Mouse (Mus musculus): ENCODE data around the gene Rrm1. TPM values are rescaled to one million over a fixed set of nuclear protein-coding genes. Genes with fewer than 3 reads are reported as not detected.
"Not testable (repeated sequence)": the region's sequence is repeated elsewhere in the genome, so short reads cannot be mapped to it uniquely, and the experiment has no call there.

The Rrm1 gene
- 10 to 100 TPM in 1 of 2 experiments, 1 to 10 TPM in 1; 8.4 to 11.5 TPM for total RNA-seq (2021)

- intact Hi-C loops (cut with DNase I), result no loop called here
- peak; percentile 89 for DNase-seq (ENCODE audit: low spot score)
Measured at GRCm38 (mm10) chr7:102441657-102442391, at the start of gene Rrm1. Gene Rrm1, plus strand, starts transcription at chr7:102441695.

GRCm38 (mm10) chr7:102393898-102394297, 47.6 kb upstream of the Rrm1 start:
- intact Hi-C loops (cut with DNase I), result no loop called here
- DNase-seq (ENCODE audit: low spot score), result no peak

GRCm38 (mm10) chr7:102395894-102396293, 45.6 kb upstream of the Rrm1 start:
- DNase-seq (ENCODE audit: low spot score), result no peak
- intact Hi-C loops (cut with DNase I), result no loop called here

- intact Hi-C loops (cut with DNase I), result no loop called here
- DNase-seq (ENCODE audit: low spot score), result no peak
Measured at GRCm38 (mm10) chr7:102396331-102396730, 45.2 kb upstream of the Rrm1 start.

GRCm38 (mm10) chr7:102399180-102399731, 42.2 kb upstream of the Rrm1 start:
- intact Hi-C loops (cut with DNase I), result no loop called here

GRCm38 (mm10) chr7:102404118-102404517, 37.4 kb upstream of the Rrm1 start:
- no peak for DNase-seq (ENCODE audit: low spot score)
- intact Hi-C loops (cut with DNase I), result no loop called here

More at GRCm38 (mm10) chr7:102399180-102399731, 42.2 kb upstream of the Rrm1 start:
- no peak for DNase-seq (ENCODE audit: low spot score)

GRCm38 (mm10) chr7:102407440-102407839, 34.1 kb upstream of the Rrm1 start:
- no peak for DNase-seq (ENCODE audit: low spot score)
- intact Hi-C loops (cut with DNase I), result no loop called here

- not testable (repeated sequence) for DNase-seq (ENCODE audit: low spot score)
- intact Hi-C loops (cut with DNase I), result loop anchor here (5.0 kb wide), 1 partner anchor 213 kb away; no protein-coding TSS in a partner anchor
Measured at GRCm38 (mm10) chr7:102415272-102415671, 26.2 kb upstream of the Rrm1 start.

- no peak for DNase-seq (ENCODE audit: low spot score)
- intact Hi-C loops (cut with DNase I), result loop anchor here (5.0 kb wide), 1 partner anchor 214 kb away; no protein-coding TSS in a partner anchor
Measured at GRCm38 (mm10) chr7:102415841-102416240, 25.7 kb upstream of the Rrm1 start.

GRCm38 (mm10) chr7:102417398-102417797, 24.1 kb upstream of the Rrm1 start:
- intact Hi-C loops (cut with DNase I), result loop anchor here (1.0 to 5.0 kb wide), 3 partner anchors 151 to 215 kb away; no protein-coding TSS in a partner anchor

GRCm38 (mm10) chr7:102422036-102422435, 19.5 kb upstream of the Rrm1 start:
- no peak for DNase-seq (ENCODE audit: low spot score)
- intact Hi-C loops (cut with DNase I), result no loop called here

More at GRCm38 (mm10) chr7:102417398-102417797, 24.1 kb upstream of the Rrm1 start:
- DNase-seq (ENCODE audit: low spot score), result no peak

GRCm38 (mm10) chr7:102425933-102426685, 15.4 kb upstream of the Rrm1 start:
- intact Hi-C loops (cut with DNase I), result no loop called here
- no peak for DNase-seq (ENCODE audit: low spot score)

GRCm38 (mm10) chr7:102434344-102434743, 7.2 kb upstream of the Rrm1 start:
- intact Hi-C loops (cut with DNase I), result loop anchor here (5.0 kb wide), 1 partner anchor 777 kb away; no protein-coding TSS in a partner anchor
- no peak for DNase-seq (ENCODE audit: low spot score)

- no peak for DNase-seq (ENCODE audit: low spot score)
- intact Hi-C loops (cut with DNase I), result no loop called here
Measured at GRCm38 (mm10) chr7:102440822-102441656, 456 bp upstream of the Rrm1 start.

GRCm38 (mm10) chr7:102442432-102442831, 937 bp downstream of the Rrm1 start:
- DNase-seq (ENCODE audit: low spot score), result no peak
- intact Hi-C loops (cut with DNase I), result no loop called here

GRCm38 (mm10) chr7:102444301-102444700, 2.8 kb downstream of the Rrm1 start:
- no peak for DNase-seq (ENCODE audit: low spot score)
- intact Hi-C loops (cut with DNase I), result no loop called here

- intact Hi-C loops (cut with DNase I), result no loop called here
- DNase-seq (ENCODE audit: low spot score), result no peak
Measured at GRCm38 (mm10) chr7:102446438-102446837, 4.9 kb downstream of the Rrm1 start.

- DNase-seq (ENCODE audit: low spot score), result no peak
- intact Hi-C loops (cut with DNase I), result no loop called here
Measured at GRCm38 (mm10) chr7:102458618-102459380, 17.3 kb downstream of the Rrm1 start.

GRCm38 (mm10) chr7:102467566-102467965, 26.1 kb downstream of the Rrm1 start:
- intact Hi-C loops (cut with DNase I), result no loop called here
- DNase-seq (ENCODE audit: low spot score), result no peak

Measured in heart, postnatal 25 days (tissue).